Mouse (Mus musculus) midbrain, embryonic 14.5 days (tissue): ENCODE results near the gene Atrn. TPM values are rescaled to one million over a fixed set of nuclear protein-coding genes. Genes with fewer than 3 reads are reported as not detected.

Source experiments
- ATAC-seq: fragments of 200-750 bp; cut with Nextera tagmentation; 2 replicates; pipeline ENCODE4 v1.8.0; 2017; ENCODE audit warnings: moderate number of reproducible peaks, moderate library complexity; ENCODE audit not compliant: low FRiP score, low TSS enrichment
- DNase-seq: peaks from one replicate; pipeline ENCODE4 v3.0.0-alpha.2; 2015
- H3K27ac ChIP-seq: fragments of 300-500 bp; sonication (generic); replicated peaks from 2 replicates; pipeline ENCODE4 v1.5.1; 2014; ENCODE audit warnings: mild to moderate bottlenecking, low read depth, low read length, moderate library complexity
- H3K27me3 ChIP-seq: fragments of 300-500 bp; sonication (generic); 2 replicates; pipeline ENCODE4 v1.6.1; 2014; ENCODE audit warnings: low read length, control low read depth, mixed read lengths; ENCODE audit not compliant: control insufficient read depth, insufficient read depth
- H3K36me3 ChIP-seq: fragments of 300-500 bp; sonication (generic); 2 replicates; pipeline ENCODE4 v1.6.1; 2014; ENCODE audit warnings: low read length, control low read depth; ENCODE audit not compliant: control insufficient read depth, insufficient read depth
- H3K4me1 ChIP-seq: fragments of 300-500 bp; sonication (generic); 2 replicates; pipeline ENCODE4 v1.6.1; 2014; ENCODE audit warnings: mild to moderate bottlenecking, antibody characterized with exemption, low read length, control low read depth; ENCODE audit not compliant: control insufficient read depth, insufficient read depth
- H3K4me2 ChIP-seq: fragments of 300-500 bp; sonication (generic); 2 replicates; pipeline ENCODE4 v1.6.1; 2014; ENCODE audit warnings: mild to moderate bottlenecking, low read length, moderate library complexity
- H3K4me3 ChIP-seq: fragments of 300-500 bp; sonication (generic); replicated peaks from 2 replicates; pipeline ENCODE4 v1.5.1; 2014; ENCODE audit warnings: low read depth, low read length
- H3K9ac ChIP-seq: fragments of 300-500 bp; sonication (generic); replicated peaks from 2 replicates; pipeline ENCODE4 v1.6.1; 2014; ENCODE audit warnings: mild to moderate bottlenecking, low read length, moderate library complexity
- H3K9me3 ChIP-seq: fragments of 300-500 bp; sonication (generic); 2 replicates; pipeline ENCODE4 v1.6.1; 2016; ENCODE audit warnings: low read length, control low read depth, mixed read lengths; ENCODE audit not compliant: control insufficient read depth
- WGBS: fragments of 180-500 bp; shearing (Covaris S2); extraction: QIAGEN DNeasy Blood & Tissue Kit; methylation state at CpG from one replicate; pipeline ENCODE4 v1.1.7; 2014; 5-methylcytosine and 5-hydroxymethylcytosine counted together
- polyA plus RNA-seq: library from polyadenylated mRNA; unstranded; fragments of >200 nt; fragmentation: Nextera tagmentation; extraction: Ambion mirVana; gene quantifications from 2 replicates; pipeline ENCODE4 v1.2.1, GENCODE M21; 2014

Gene Atrn
- 19.0 and 22.5 TPM in 2 replicates for polyA plus RNA-seq

GRCm38 (mm10) chr2:130905751-130906583 lies at the start of gene Atrn, which contains the start of gene 4930402H24Rik:
Gene Atrn (plus strand): TSS chr2:130906495.
Gene 4930402H24Rik (minus strand): TSS chr2:130906406.
- Histone ChIP-seq H3K4me1 (peaks cover 16% of the 10 kb centered on the region), H3K27ac (peak within 1 kb of the TSS; percentile 87), H3K4me2 (peak within 1 kb of the TSS; percentile 86), H3K9ac (peak within 1 kb of the TSS; percentile 95), H3K4me3 (peak within 1 kb of the TSS; percentile 99), H3K27me3 (no peaks in the 10 kb centered on the region), H3K9me3 (no peaks in the 10 kb centered on the region), H3K36me3 (no peaks in the 10 kb centered on the region)
- peak; percentile 97 for ATAC-seq
- DNase-seq, result peak; percentile 98
- WGBS, result 4% methylated on average over 44 of the region's 50 CpGs

GRCm38 (mm10) chr2:130862091-130862490 lies 44.2 kb upstream of the Atrn start:
- H3K36me3 ChIP-seq, result no peaks in the 10 kb centered on the region
- no peak overlapping the region for H3K4me3 ChIP-seq
- ATAC-seq (no peak), DNase-seq (no peak)
- no peaks in the 10 kb centered on the region for H3K27me3 ChIP-seq
- WGBS, result 88% methylated on average over 3 of the region's 3 CpGs
- H3K4me1 ChIP-seq, result no peaks in the 10 kb centered on the region
- no peak overlapping the region for H3K27ac ChIP-seq
- no peaks in the 10 kb centered on the region for H3K9me3 ChIP-seq
- no peak overlapping the region for H3K4me2 ChIP-seq
- no peak overlapping the region for H3K9ac ChIP-seq

GRCm38 (mm10) chr2:130870916-130871315 lies 35.4 kb upstream of the Atrn start:
- no peak overlapping the region for H3K9ac ChIP-seq
- WGBS, result 96% methylated on average over 5 of the region's 5 CpGs
- H3K9me3 ChIP-seq, result no peaks in the 10 kb centered on the region
- H3K27ac ChIP-seq, result no peak overlapping the region
- 0 out of 2 replicates have a peak, but pooled peaks cover 3% of the 10 kb centered on the region for H3K36me3 ChIP-seq
- DNase-seq (no peak), ATAC-seq (no peak)
- H3K4me3 ChIP-seq, result no peak overlapping the region
- H3K4me1 ChIP-seq, result no peaks in the 10 kb centered on the region
- H3K27me3 ChIP-seq, result no peaks in the 10 kb centered on the region
- H3K4me2 ChIP-seq, result no peak overlapping the region

GRCm38 (mm10) chr2:130877376-130877775 lies 28.9 kb upstream of the Atrn start:
- Histone ChIP-seq H3K4me3 (no peak overlapping the region), H3K9me3 (no peaks in the 10 kb centered on the region), H3K36me3 (no peaks in the 10 kb centered on the region), H3K9ac (no peak overlapping the region), H3K27ac (no peak overlapping the region), H3K4me1 (no peaks in the 10 kb centered on the region), H3K27me3 (no peaks in the 10 kb centered on the region), H3K4me2 (no peak overlapping the region)
- DNase-seq (no peak), ATAC-seq (no peak)
- 56% methylated on average over 3 of the region's 3 CpGs for WGBS

GRCm38 (mm10) chr2:130886983-130887382 lies 19.3 kb upstream of the Atrn start:
- no peaks in the 10 kb centered on the region for H3K9me3 ChIP-seq
- H3K36me3 ChIP-seq, result no peaks in the 10 kb centered on the region
- H3K9ac ChIP-seq, result no peak overlapping the region
- no peaks in the 10 kb centered on the region for H3K27me3 ChIP-seq
- H3K4me3 ChIP-seq, result no peak overlapping the region
- DNase-seq, result no peak
- no peak overlapping the region for H3K4me2 ChIP-seq
- no peaks in the 10 kb centered on the region for H3K4me1 ChIP-seq
- H3K27ac ChIP-seq, result no peak overlapping the region
- ATAC-seq, result no peak

- no peak overlapping the region for H3K9ac ChIP-seq
- ATAC-seq, result no peak
- H3K4me3 ChIP-seq, result no peak overlapping the region
- no peaks in the 10 kb centered on the region for H3K4me1 ChIP-seq
- H3K27ac ChIP-seq, result no peak overlapping the region
- H3K9me3 ChIP-seq, result no peaks in the 10 kb centered on the region
- no peak for DNase-seq
- H3K27me3 ChIP-seq, result no peaks in the 10 kb centered on the region
- 93% methylated on average over 1 of the region's 1 CpGs for WGBS
- H3K4me2 ChIP-seq, result no peak overlapping the region
- no peaks in the 10 kb centered on the region for H3K36me3 ChIP-seq
Measured at GRCm38 (mm10) chr2:130887456-130887855, 18.8 kb upstream of the Atrn start.

- no peak for DNase-seq
- no peaks in the 10 kb centered on the region for H3K9me3 ChIP-seq
- H3K4me1 ChIP-seq, result no peaks in the 10 kb centered on the region
- 90% methylated on average over 2 of the region's 2 CpGs for WGBS
- no peak overlapping the region for H3K4me2 ChIP-seq
- H3K36me3 ChIP-seq, result no peaks in the 10 kb centered on the region
- ATAC-seq, result no peak
- H3K27me3 ChIP-seq, result no peaks in the 10 kb centered on the region
- H3K4me3 ChIP-seq, result no peak overlapping the region
- no peak overlapping the region for H3K9ac ChIP-seq
- H3K27ac ChIP-seq, result no peak overlapping the region
Measured at GRCm38 (mm10) chr2:130896944-130897343, 9.4 kb upstream of the Atrn start.

GRCm38 (mm10) chr2:130897856-130898255 lies 8.4 kb upstream of the Atrn start:
- Histone ChIP-seq H3K27me3 (no peaks in the 10 kb centered on the region), H3K4me3 (no peak overlapping the region), H3K9ac (no peak overlapping the region), H3K36me3 (no peaks in the 10 kb centered on the region), H3K4me1 (no peaks in the 10 kb centered on the region), H3K27ac (no peak overlapping the region), H3K9me3 (no peaks in the 10 kb centered on the region), H3K4me2 (no peak overlapping the region)
- 89% methylated on average over 2 of the region's 2 CpGs for WGBS
- ATAC-seq, result no peak
- DNase-seq, result no peak

GRCm38 (mm10) chr2:130898783-130899182 lies 7.5 kb upstream of the Atrn start:
- ATAC-seq, result no peak

More at GRCm38 (mm10) chr2:130898783-130899182, 7.5 kb upstream of the Atrn start:
- Histone ChIP-seq H3K27ac (no peak overlapping the region), H3K27me3 (no peaks in the 10 kb centered on the region), H3K4me3 (no peak overlapping the region), H3K9ac (no peak overlapping the region), H3K9me3 (no peaks in the 10 kb centered on the region), H3K4me1 (no peaks in the 10 kb centered on the region), H3K36me3 (no peaks in the 10 kb centered on the region), H3K4me2 (no peak overlapping the region)
- DNase-seq, result no peak
- WGBS, result 89% methylated on average over 2 of the region's 2 CpGs
